Mouse (Mus musculus) megakaryocyte-erythroid progenitor cell, adult 5-6 weeks (primary cell): ENCODE measurements around the gene Rnf34. TPM values are rescaled to one million over a fixed set of nuclear protein-coding genes. Genes with fewer than 3 reads are reported as not detected.

Experiments used
- ATAC-seq: replicated peaks from 2 replicates; pipeline ENCODE4 v1.8.0; 2016; ENCODE audit warnings: mild to moderate bottlenecking, inconsistent platforms; ENCODE audit not compliant: severe bottlenecking, poor library complexity, low FRiP score, low TSS enrichment
- total RNA-seq, 2 experiments: library from RNA; stranded (forward) in 1 of 2; stranded (reverse) in 1 of 2; fragments of 200-1000, 215-1000 nt in 1 of 2; fragments of >200 nt in 1 of 2; fragmentation: Nextera tagmentation in 1 of 2; gene quantifications; 2 replicates each; pipeline ENCODE4 v1.2.3; 2014 to 2017

Rnf34 gene
- total RNA-seq, 2 experiments from 2014 or later: 7.6 to 15.4 TPM

- ATAC-seq: no peak
These were observed 45.0 kb downstream of the Rnf34 start for GRCm38 (mm10) chr5:122894821-122895220.

GRCm38 (mm10) chr5:122898153-122898552 is 48.3 kb downstream of the Rnf34 start:
- ATAC-seq: no peak

GRCm38 (mm10) chr5:122898963-122899776 is 49.3 kb downstream of the Rnf34 start:
- no peak for ATAC-seq

GRCm38 (mm10) chr5:122899777-122900557 is 50.1 kb downstream of the Rnf34 start:
- ATAC-seq: peak; percentile 82

- no peak for ATAC-seq
These were observed 50.8 kb downstream of the Rnf34 start for GRCm38 (mm10) chr5:122900558-122901171.

GRCm38 (mm10) chr5:122901179-122901578 is 51.3 kb downstream of the Rnf34 start:
- no peak for ATAC-seq

GRCm38 (mm10) chr5:122901666-122902065 is 51.8 kb downstream of the Rnf34 start:
- no peak for ATAC-seq

- peak; percentile 28 for ATAC-seq
These were observed 52.4 kb downstream of the Rnf34 start for GRCm38 (mm10) chr5:122902228-122902627.

- peak; percentile 51 for ATAC-seq
These were observed 53.3 kb downstream of the Rnf34 start for GRCm38 (mm10) chr5:122903165-122903564.

GRCm38 (mm10) chr5:122907182-122907581 is 57.3 kb downstream of the Rnf34 start:
- ATAC-seq: no peak

GRCm38 (mm10) chr5:122908001-122908400 is 58.2 kb downstream of the Rnf34 start:
- no peak for ATAC-seq

- ATAC-seq: no peak
These were observed 59.6 kb downstream of the Rnf34 start for GRCm38 (mm10) chr5:122909481-122909880.

- peak; percentile 66; the same call in 1 of the 2 replicates for ATAC-seq
These were observed 63.0 kb downstream of the Rnf34 start for GRCm38 (mm10) chr5:122912863-122913262.

- ATAC-seq: no peak
These were observed 66.3 kb downstream of the Rnf34 start for GRCm38 (mm10) chr5:122916147-122916546.

GRCm38 (mm10) chr5:122917982-122918711 is 68.3 kb downstream of the Rnf34 start:
- ATAC-seq: no peak

GRCm38 (mm10) chr5:122920557-122920956 is 70.7 kb downstream of the Rnf34 start:
- ATAC-seq: no peak
